Mouse (Mus musculus) kidney, adult 9 months (tissue): ENCODE measurements around the gene Gm20696.
A peak's percentile ranks its signal among the peaks of the same experiment; 100 is the strongest.

Experiments used
- DNase-seq: peaks from one replicate; pipeline ENCODE4 v3.0.0; 2022

The Gm20696 gene

DNA sequence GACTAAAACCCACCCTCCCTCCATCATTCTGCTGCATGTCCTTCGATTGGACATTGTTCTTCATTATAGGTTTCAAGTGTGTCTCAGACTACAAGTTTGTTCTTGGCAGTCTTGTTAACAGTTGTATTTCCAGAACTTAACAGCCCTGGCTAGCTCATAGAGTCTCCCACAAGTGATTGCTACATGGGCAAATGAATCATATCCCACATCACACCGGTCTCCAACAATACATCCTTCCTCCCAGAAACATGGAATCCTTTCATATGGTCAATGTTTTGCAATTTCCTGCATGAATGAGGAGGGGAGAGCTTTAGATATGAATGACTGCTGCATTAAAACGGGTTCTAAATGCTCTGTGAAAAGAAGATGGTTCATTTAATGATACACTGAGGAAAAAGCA, 322.8 kb downstream of the Gm20696 start:
- no peak for DNase-seq

DNA sequence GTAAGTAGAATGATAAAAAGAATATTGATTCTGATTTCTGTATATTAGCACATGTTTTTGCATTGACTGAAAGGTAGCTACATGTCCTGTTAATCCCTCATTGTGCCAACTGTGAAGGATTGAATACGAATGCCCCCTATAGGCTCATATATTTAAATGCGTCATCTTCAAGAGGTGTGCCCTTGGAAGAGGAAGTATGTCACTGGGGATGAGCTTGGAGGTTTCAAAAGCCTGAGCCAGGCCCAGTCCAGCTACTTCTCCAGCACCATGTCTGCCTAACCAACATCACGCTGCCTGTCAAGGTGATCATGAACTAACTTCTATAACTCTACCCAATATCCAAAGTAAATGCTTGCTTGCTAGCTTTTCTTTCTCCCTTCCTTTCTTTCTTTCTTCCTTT, 324.2 kb downstream of the Gm20696 start:
- no peak for DNase-seq

DNA sequence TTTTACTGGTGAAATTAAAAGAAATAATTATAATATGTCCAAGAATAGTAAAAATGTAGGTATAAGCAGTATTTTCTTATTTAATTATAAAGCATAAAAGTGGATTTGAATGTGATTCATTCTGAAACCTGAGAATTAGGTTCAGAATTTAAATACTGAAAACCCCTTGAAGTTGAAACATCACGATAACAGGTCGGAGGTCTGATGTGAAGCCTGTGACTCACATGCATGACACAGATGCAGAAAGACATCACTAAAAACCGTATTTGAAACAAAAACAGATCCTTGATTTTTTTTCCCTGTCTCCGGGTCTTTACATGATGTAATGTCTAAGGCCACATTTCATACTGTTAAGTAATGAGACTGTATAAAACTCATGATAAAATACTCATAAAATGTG, 325.7 kb downstream of the Gm20696 start:
- DNase-seq = no peak

GRCm38 (mm10) chr6:99339986-99340721, 326.4 kb downstream of the Gm20696 start:
- DNase-seq = no peak

- DNase-seq = no peak
Observed at GRCm38 (mm10) chr6:99339343-99339620, 327.3 kb downstream of the Gm20696 start.

- DNase-seq = no peak
Observed at GRCm38 (mm10) chr6:99338593-99339342, 327.8 kb downstream of the Gm20696 start.

- no peak for DNase-seq
Observed at GRCm38 (mm10) chr6:99338174-99338573, 328.4 kb downstream of the Gm20696 start.

GRCm38 (mm10) chr6:99337575-99337974, 329.0 kb downstream of the Gm20696 start:
- no peak for DNase-seq

DNA sequence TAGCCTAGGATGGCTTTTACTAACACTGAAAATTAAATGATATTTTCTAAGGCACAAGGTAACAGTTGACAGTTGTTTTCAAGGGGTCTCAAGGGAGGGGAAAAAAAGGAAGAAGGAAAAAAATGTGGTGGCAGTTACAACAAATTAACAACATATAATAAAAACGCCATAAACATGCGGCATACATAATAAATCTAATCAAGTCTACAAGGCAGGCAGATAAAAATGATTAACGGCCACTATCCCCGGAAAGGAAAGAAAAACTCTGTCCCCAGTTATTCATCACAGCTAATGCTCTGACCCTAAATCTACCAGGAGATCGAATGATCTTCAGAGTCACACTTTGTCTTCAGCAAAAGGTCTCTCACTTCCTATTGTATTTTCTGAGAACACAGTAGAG, 330.4 kb downstream of the Gm20696 start:
- DNase-seq = no peak

- peak; percentile 17 for DNase-seq
Observed at GRCm38 (mm10) chr6:99335174-99335830, 331.3 kb downstream of the Gm20696 start.

GRCm38 (mm10) chr6:99334255-99334654, 332.3 kb downstream of the Gm20696 start:
- no peak for DNase-seq

GRCm38 (mm10) chr6:99333127-99333526, 333.5 kb downstream of the Gm20696 start:
- DNase-seq = no peak

DNA sequence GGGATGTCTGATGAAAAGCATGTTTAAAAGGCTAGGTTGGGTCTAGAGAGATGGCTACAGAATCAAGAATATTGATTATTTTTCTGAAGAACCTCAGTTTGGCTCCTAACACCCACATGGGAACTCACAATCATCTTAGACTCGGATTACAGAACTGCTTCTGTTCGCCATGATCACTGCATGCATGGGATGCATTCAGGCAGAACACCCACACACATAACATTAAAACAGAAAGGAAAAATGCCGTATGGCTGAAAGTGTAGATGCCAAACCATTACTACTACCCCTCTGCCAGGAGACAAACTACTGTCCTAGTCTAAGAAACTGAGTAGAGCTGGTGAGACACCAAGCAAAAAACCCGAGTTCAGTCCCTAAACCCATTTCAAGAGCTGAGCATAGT, 336.4 kb downstream of the Gm20696 start:
- DNase-seq = no peak

- DNase-seq = no peak
Observed at GRCm38 (mm10) chr6:99328634-99329033, 338.0 kb downstream of the Gm20696 start.

- no peak for DNase-seq
Observed at GRCm38 (mm10) chr6:99328146-99328545, 338.5 kb downstream of the Gm20696 start.

- DNase-seq = no peak
Observed at GRCm38 (mm10) chr6:99327721-99328120, 338.9 kb downstream of the Gm20696 start.

DNA sequence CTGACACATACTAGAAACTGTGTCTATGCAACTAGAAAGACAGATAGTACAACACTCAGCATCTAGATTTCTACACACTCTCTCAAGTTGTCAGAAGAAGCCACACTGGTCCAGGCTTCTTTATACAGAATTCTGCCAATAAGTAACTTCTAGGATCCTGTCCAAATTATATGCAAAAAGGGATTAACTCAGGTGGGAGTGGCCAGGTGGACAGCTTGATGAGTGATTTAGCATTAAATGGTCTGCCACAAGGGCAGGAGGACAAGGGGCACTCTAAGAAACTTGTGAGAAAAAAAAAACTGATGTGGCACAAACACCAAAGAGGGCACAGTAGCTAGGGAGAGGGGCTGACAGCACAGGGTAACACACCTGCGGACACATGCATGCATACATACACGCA, 340.7 kb downstream of the Gm20696 start:
- DNase-seq = peak; percentile 76

DNA sequence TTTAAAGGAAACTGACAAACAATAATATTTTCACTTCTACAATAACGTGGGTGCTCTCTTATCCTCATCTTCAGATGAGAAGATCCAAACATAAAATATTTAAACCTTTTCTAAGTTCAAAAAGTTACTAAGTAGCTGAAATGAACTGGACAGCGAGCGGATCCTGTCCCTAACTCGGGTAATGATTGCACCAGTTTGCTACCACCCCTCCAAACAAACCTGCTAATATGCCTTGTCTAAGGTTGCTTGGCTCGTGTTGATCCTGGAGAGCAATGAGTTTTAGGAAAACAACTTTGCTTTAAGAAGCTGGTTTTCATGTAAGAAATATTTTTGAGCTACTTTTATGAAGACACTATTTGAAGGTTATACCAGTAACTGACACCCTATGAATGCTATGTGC, 341.1 kb downstream of the Gm20696 start:
- DNase-seq = peak; percentile 62

DNA sequence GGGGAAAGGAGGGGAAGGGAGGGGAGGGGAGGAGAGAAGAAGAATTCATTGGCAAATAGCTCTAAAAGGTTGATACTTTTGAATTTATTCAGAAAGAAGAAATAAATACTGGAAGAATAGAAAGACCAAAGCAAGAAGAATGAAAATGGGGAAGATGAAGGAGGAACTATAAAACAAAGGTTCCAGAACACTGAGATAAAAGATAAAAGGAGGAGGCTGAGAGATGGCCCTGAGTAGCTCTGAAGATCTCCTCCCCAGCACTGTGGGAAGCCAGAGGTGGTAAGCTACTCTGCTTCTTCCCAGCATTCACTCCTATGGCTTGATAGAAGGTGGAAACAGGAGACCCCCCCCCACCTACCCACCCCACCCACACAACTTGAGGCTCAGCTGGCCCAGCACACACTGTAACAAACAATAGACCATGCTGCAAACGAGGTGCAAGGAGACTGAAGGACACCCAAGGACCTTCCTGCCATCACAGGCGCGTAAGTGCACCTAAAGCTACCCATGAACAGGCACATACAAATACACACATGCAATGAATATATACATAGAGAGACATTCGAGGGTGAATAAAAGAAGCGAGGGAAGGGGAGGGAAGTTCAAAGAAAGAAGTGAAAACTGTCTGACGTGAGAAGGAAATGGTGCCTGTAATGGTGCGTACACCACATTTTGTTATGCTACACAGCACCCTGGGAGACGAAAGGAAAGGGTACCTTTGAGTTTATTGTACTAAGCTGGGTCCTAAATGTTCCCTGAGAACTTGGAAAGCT, 344.3 kb downstream of the Gm20696 start:
- no peak for DNase-seq

DNA sequence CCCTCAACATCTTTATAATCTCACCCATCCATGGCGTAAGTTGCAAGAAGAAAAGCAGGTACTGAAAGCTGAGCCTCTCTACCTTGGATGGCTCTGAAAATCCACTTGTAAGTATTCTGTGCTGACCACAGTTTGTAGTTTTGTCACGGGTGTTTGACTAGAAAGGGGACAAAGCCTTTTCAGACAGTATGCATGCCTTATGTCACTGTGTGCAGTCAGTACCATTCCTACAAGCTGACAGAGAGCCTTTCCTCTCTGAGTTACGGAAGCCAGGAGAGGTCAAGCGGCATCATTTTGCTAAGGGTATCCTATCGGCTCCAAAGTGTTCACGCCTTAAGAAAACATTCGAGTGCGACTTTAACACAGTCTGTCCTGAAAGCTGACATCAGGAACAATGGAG, 346.2 kb downstream of the Gm20696 start:
- no peak for DNase-seq

DNA sequence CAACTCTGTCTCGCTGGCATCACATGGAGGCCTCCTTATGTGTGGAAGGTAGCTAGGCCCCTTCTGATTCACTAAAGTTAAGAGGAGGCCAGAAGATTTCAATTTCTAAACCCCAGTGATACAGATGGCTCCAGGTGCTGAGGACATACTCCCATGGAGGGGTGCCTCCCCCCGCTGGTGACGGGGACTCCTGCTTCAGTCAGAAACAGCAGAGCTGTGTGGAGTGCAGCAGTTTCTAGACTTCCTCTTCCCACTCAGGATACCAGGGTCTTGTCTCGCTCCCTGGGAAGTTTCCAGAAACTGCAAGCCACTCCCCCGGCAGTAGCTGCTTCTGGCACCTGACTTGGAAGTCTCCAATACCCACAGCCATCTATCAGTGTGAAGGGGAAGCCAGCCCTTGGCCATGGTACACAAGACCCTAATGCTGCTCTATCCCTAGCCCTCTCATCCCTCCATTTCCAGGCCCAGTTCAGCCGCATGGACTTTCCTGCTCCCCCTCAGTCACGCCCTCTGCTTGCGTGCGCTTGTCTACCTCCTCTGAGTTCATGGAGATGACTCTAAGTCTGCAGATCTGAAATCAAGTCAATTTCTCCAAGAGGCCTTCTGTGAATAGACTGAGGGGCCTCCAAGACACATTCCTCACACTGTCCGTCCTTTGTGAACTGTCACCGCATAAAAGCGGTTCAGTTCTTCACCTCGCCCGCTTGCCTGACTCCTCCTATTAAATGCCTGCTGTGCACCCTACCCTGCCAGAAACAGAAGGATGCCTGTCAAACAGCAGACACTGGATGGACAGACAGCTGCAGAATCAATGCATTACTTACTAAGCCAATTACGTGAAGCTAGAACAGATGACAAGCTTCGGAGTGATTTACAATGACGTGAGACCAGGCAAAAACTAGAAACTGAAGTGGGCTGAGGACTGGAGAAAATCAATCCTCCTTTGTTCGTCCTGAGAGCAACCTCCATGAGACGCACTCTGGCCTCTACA, 346.9 kb downstream of the Gm20696 start:
- no peak for DNase-seq

DNA sequence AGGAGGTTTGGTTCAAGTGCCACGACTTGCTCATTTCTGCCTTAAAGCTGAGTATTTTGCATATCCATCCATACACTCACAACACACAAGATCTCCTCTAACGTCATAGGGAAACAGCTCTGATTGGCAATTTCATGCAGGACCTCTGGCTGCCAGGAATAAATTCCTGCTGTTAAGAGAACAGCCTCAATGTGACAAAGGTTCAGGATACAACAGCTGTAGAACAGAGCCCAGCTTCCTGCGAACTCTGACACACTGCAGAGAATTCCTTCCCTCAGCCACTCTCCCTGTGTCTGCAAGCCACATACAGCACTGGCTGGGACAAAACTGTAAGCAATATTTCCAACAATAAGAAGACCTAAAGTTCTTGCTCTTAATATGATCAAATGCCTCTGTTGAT, 351.9 kb downstream of the Gm20696 start:
- no peak for DNase-seq
